Mouse (Mus musculus): Measurements from ENCODE around the gene Cd40. TPM values are rescaled to one million over a fixed set of nuclear protein-coding genes. Genes with fewer than 3 reads are reported as not detected.

Gene Cd40
- polyA plus RNA-seq (2012; fragmentation: generic; extraction: Trizol) = 0.27 TPM
- long read RNA-seq, experiment 1 = 0 reads
- long read RNA-seq, experiment 2 = 0 reads

DNA sequence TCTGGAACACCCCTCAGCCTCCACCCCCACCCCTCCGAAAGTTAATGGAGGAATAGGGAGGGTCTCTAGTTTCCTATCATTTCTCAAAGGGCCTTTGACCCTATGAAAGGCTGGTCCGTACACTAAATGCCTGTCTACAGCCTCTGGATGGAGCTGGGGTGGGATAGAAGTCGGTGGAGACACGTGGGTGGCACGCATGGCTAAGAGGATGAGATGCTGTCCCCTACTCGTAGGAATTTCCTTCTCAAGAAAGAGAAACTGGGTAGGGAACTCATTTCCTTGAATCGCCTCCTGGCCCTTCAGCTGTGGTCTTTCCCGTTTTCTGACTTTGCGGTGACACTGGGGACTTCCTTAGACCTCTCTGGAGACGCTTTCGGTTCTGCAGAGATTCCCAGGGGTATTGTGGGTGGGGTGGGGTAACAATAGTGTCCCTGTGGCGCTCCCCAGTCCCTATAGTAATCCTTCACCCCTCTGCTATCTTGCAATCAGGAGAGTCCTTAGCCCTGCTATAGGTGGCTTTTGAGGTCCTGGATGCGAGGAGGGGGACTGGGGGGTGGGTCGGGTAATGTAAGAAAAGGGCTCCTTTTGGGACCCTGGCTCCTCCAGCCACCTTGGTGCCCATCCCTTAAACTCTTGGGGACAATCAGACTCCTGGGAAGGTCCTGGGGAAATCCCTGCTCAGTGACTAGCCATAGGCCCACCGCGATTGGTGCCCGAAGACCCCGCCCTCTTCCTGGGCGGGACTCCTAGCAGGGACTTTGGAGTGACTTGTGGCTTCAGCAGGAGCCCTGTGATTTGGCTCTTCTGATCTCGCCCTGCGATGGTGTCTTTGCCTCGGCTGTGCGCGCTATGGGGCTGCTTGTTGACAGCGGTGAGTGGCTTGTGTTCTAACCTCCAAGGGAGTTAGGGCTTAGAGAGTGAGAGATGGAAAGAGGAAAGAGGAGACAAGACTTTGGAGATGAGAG, at the start of gene Cd40:
Gene Cd40 (plus strand): TSS at position 740 of the 965 bp plus-strand sequence.
- H3K4me3 ChIP-seq (ENCODE audit: insufficient read depth, poor library complexity, severe bottlenecking) = no peak within 1 kb of the TSS
- peaks cover 26% of the 10 kb centered on the region for H3K27me3 ChIP-seq (ENCODE audit: control insufficient read depth, insufficient read depth, insufficient read length)
- H3K79me3 ChIP-seq (ENCODE audit: low read depth) = no peaks in the 10 kb centered on the region
- no peak within 1 kb of the TSS for H3ac ChIP-seq (ENCODE audit: control insufficient read depth, insufficient read length, low read depth)
- no peaks in the 10 kb centered on the region for H3K79me2 ChIP-seq (ENCODE audit: control insufficient read depth, insufficient read depth)
- TF ChIP-seq MYOG (IDR thresholded peaks at IDR 0.05; ENCODE audit: control insufficient read depth, extremely low read depth, insufficient read length) (no peak), FOSL1 (IDR thresholded peaks at IDR 0.05; ENCODE audit: insufficient read depth, low read length, poor library complexity, severe bottlenecking) (no peak), USF1 (IDR thresholded peaks at IDR 0.05; ENCODE audit: low read depth) (no peak), MYOD1 (IDR thresholded peaks at IDR 0.05; ENCODE audit: control insufficient read depth, insufficient read length, low read depth) (no peak), MAX (IDR thresholded peaks at IDR 0.05) (no peak), CEBPB (IDR thresholded peaks at IDR 0.05; ENCODE audit: low read depth) (no peak), CTCF (IDR thresholded peaks at IDR 0.05; ENCODE audit: control insufficient read depth, insufficient read depth, insufficient read length) (no peak)
- no peaks in the 10 kb centered on the region for H3K36me3 ChIP-seq (ENCODE audit: control insufficient read depth, insufficient read depth)

DNA sequence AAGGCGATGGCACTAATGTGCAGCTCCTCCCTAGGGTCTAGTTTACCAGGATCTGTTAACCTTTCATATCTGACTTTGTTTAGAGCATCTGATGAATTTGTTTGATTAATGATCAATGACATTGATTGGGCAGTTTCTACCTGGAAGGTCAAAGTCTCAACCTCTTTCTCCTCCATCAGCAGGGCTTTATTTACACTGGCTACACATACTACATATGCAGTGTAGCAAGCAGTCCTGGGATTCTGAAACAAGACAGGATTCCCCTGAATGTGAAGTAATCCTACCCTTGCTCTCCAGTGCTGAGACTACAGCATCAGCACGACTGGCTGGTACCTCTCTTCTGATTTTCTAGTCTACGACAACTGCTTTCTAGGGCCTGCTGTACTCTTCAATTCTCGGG, 48.6 kb upstream of the Cd40 start:
- Histone ChIP-seq H3K79me2 (ENCODE audit: control insufficient read depth, insufficient read depth) (no peaks in the 10 kb centered on the region), H3ac (ENCODE audit: control insufficient read depth, insufficient read length, low read depth) (no peak overlapping the region), H3K36me3 (ENCODE audit: control insufficient read depth, insufficient read depth) (peaks cover 100% of the 10 kb centered on the region), H3K27me3 (ENCODE audit: control insufficient read depth, insufficient read depth, insufficient read length) (no peaks in the 10 kb centered on the region), H3K79me3 (ENCODE audit: low read depth) (no peaks in the 10 kb centered on the region), H3K4me3 (ENCODE audit: insufficient read depth, poor library complexity, severe bottlenecking) (no peak overlapping the region)
- TF ChIP-seq MYOD1 (IDR thresholded peaks at IDR 0.05; ENCODE audit: control insufficient read depth, insufficient read length, low read depth) (no peak), FOSL1 (IDR thresholded peaks at IDR 0.05; ENCODE audit: insufficient read depth, low read length, poor library complexity, severe bottlenecking) (no peak), CTCF (IDR thresholded peaks at IDR 0.05; ENCODE audit: control insufficient read depth, insufficient read depth, insufficient read length) (no peak), USF1 (IDR thresholded peaks at IDR 0.05; ENCODE audit: low read depth) (no peak), CEBPB (IDR thresholded peaks at IDR 0.05; ENCODE audit: low read depth) (no peak), MYOG (IDR thresholded peaks at IDR 0.05; ENCODE audit: control insufficient read depth, extremely low read depth, insufficient read length) (no peak), MAX (IDR thresholded peaks at IDR 0.05) (no peak)

DNA sequence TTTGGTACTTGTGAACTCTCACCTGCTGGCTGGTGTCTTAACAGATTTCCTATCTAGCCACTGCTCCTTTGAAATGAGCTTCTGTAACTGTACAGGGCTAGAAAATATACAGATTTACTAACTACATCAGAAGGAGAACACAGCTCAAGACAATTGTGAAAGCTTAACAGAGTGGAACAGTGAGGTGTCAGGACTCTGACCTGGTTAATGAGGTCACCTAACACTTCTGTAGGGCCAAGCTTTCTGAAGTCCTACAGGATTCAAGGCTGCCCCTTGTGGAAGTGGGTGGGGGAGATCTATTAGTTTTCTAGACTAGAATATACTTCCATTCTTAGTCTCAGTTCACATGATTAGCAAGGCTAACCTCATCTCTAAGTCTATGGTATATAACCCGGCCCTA, 47.4 kb upstream of the Cd40 start:
- H3K36me3 ChIP-seq (ENCODE audit: control insufficient read depth, insufficient read depth) = peaks cover 99% of the 10 kb centered on the region
- no peak overlapping the region for H3K4me3 ChIP-seq (ENCODE audit: insufficient read depth, poor library complexity, severe bottlenecking)
- TF ChIP-seq MYOD1 (IDR thresholded peaks at IDR 0.05; ENCODE audit: control insufficient read depth, insufficient read length, low read depth) = no peak
- TF ChIP-seq USF1 (IDR thresholded peaks at IDR 0.05; ENCODE audit: low read depth) = no peak
- no peak for TF ChIP-seq MAX (IDR thresholded peaks at IDR 0.05)
- TF ChIP-seq CTCF (IDR thresholded peaks at IDR 0.05; ENCODE audit: control insufficient read depth, insufficient read depth, insufficient read length) = no peak
- no peak for TF ChIP-seq MYOG (IDR thresholded peaks at IDR 0.05; ENCODE audit: control insufficient read depth, extremely low read depth, insufficient read length)
- TF ChIP-seq CEBPB (IDR thresholded peaks at IDR 0.05; ENCODE audit: low read depth) = no peak
- TF ChIP-seq FOSL1 (IDR thresholded peaks at IDR 0.05; ENCODE audit: insufficient read depth, low read length, poor library complexity, severe bottlenecking) = no peak

DNA sequence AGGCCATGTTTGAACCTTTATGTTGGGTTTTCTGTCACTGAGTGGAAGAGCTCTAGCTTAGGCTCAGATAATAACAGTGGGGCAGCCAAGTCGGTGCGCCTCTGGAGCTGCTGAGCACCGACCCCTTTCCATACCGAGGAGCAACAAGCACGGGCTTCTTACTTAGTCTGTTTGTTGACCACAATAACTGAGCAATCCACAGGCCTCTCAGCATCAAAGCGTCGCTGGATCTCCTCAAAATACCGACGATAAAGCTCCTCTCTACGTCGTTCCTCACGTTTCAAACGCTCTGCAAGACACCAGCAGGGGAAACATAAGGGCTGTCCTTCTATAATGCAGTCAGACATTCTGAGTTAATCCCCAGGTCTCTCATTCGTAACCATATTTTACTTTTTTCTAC, 46.3 kb upstream of the Cd40 start:
- no peak for TF ChIP-seq FOSL1 (IDR thresholded peaks at IDR 0.05; ENCODE audit: insufficient read depth, low read length, poor library complexity, severe bottlenecking)
- TF ChIP-seq MAX (IDR thresholded peaks at IDR 0.05) = no peak
- TF ChIP-seq MYOG (IDR thresholded peaks at IDR 0.05; ENCODE audit: control insufficient read depth, extremely low read depth, insufficient read length) = no peak
- TF ChIP-seq USF1 (IDR thresholded peaks at IDR 0.05; ENCODE audit: low read depth) = no peak
- no peak for TF ChIP-seq CEBPB (IDR thresholded peaks at IDR 0.05; ENCODE audit: low read depth)
- TF ChIP-seq MYOD1 (IDR thresholded peaks at IDR 0.05; ENCODE audit: control insufficient read depth, insufficient read length, low read depth) = no peak
- TF ChIP-seq CTCF (IDR thresholded peaks at IDR 0.05; ENCODE audit: control insufficient read depth, insufficient read depth, insufficient read length) = no peak
- peaks cover 12% of the 10 kb centered on the region for H3K79me3 ChIP-seq (ENCODE audit: low read depth)
- no peak overlapping the region for H3ac ChIP-seq (ENCODE audit: control insufficient read depth, insufficient read length, low read depth)
- H3K79me2 ChIP-seq (ENCODE audit: control insufficient read depth, insufficient read depth) = peaks cover 17% of the 10 kb centered on the region
- no peaks in the 10 kb centered on the region for H3K27me3 ChIP-seq (ENCODE audit: control insufficient read depth, insufficient read depth, insufficient read length)
- H3K4me3 ChIP-seq (ENCODE audit: insufficient read depth, poor library complexity, severe bottlenecking) = no peak overlapping the region
- H3K36me3 ChIP-seq (ENCODE audit: control insufficient read depth, insufficient read depth) = peaks cover 89% of the 10 kb centered on the region

More for the DNA sequence above, 47.4 kb upstream of the Cd40 start:
- Histone ChIP-seq H3K79me2 (ENCODE audit: control insufficient read depth, insufficient read depth) (peaks cover 6% of the 10 kb centered on the region), H3K27me3 (ENCODE audit: control insufficient read depth, insufficient read depth, insufficient read length) (no peaks in the 10 kb centered on the region), H3K79me3 (ENCODE audit: low read depth) (peaks cover 2% of the 10 kb centered on the region), H3ac (ENCODE audit: control insufficient read depth, insufficient read length, low read depth) (no peak overlapping the region)

DNA sequence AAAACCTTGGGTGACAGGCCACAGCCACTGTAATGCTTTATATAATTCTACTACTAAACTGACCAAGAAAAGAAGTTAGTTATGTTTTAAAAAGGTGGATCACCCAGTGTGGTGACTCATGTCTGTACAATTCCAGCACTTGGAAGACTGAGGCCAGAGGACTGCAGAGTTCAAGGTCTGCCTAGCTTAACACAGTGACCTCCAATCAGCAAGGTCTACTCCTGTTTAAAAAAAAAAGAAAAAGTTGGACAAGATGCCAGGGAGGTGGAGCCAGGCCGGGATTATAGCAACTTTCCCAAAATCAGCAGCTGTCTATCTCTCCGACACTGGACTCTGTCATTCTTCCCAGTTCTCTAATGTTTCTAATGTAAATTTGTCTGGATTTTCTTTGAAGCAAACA, 45.8 kb upstream of the Cd40 start:
- Histone ChIP-seq H3ac (ENCODE audit: control insufficient read depth, insufficient read length, low read depth) (no peak overlapping the region), H3K79me2 (ENCODE audit: control insufficient read depth, insufficient read depth) (peaks cover 22% of the 10 kb centered on the region), H3K36me3 (ENCODE audit: control insufficient read depth, insufficient read depth) (peaks cover 88% of the 10 kb centered on the region), H3K4me3 (ENCODE audit: insufficient read depth, poor library complexity, severe bottlenecking) (no peak overlapping the region), H3K79me3 (ENCODE audit: low read depth) (peaks cover 14% of the 10 kb centered on the region), H3K27me3 (ENCODE audit: control insufficient read depth, insufficient read depth, insufficient read length) (no peaks in the 10 kb centered on the region)
- no peak for TF ChIP-seq CTCF (IDR thresholded peaks at IDR 0.05; ENCODE audit: control insufficient read depth, insufficient read depth, insufficient read length)
- no peak for TF ChIP-seq FOSL1 (IDR thresholded peaks at IDR 0.05; ENCODE audit: insufficient read depth, low read length, poor library complexity, severe bottlenecking)
- TF ChIP-seq CEBPB (IDR thresholded peaks at IDR 0.05; ENCODE audit: low read depth) = no peak
- TF ChIP-seq MYOG (IDR thresholded peaks at IDR 0.05; ENCODE audit: control insufficient read depth, extremely low read depth, insufficient read length) = no peak
- TF ChIP-seq MAX (IDR thresholded peaks at IDR 0.05) = no peak
- no peak for TF ChIP-seq USF1 (IDR thresholded peaks at IDR 0.05; ENCODE audit: low read depth)
- TF ChIP-seq MYOD1 (IDR thresholded peaks at IDR 0.05; ENCODE audit: control insufficient read depth, insufficient read length, low read depth) = no peak

All from C2C12 (cell line).